Mouse (Mus musculus) C2C12 (cell line): ENCODE measurements around the gene Fxr2.

Source experiments
- CEBPB ChIP-seq: IDR thresholded peaks from one replicate; pipeline ENCODE4 v1.6.1; 2011; ENCODE audit warnings: low read depth, mild to moderate bottlenecking, control low read depth, moderate library complexity
- CTCF ChIP-seq: IDR thresholded peaks from one replicate; pipeline ENCODE4 v1.5.1; 2011; ENCODE audit not compliant: control insufficient read depth, insufficient read depth, insufficient read length
- FOSL1 ChIP-seq: IDR thresholded peaks from one replicate; pipeline ENCODE4 v1.8.0; 2011; ENCODE audit warnings: mild to moderate bottlenecking, low read length; ENCODE audit not compliant: poor library complexity, insufficient read depth, severe bottlenecking
- MAX ChIP-seq: IDR thresholded peaks from one replicate; pipeline ENCODE4 v1.6.1; 2011; ENCODE audit warnings: mild to moderate bottlenecking, control low read depth
- MYOG ChIP-seq: IDR thresholded peaks from one replicate; pipeline ENCODE4 v1.6.1; 2011; ENCODE audit not compliant: control insufficient read depth, insufficient read length; ENCODE audit errors: extremely low read depth
- USF1 ChIP-seq: IDR thresholded peaks from one replicate; pipeline ENCODE4 v1.6.1; 2011; ENCODE audit warnings: low read depth, mild to moderate bottlenecking, control low read depth, moderate library complexity

DNA sequence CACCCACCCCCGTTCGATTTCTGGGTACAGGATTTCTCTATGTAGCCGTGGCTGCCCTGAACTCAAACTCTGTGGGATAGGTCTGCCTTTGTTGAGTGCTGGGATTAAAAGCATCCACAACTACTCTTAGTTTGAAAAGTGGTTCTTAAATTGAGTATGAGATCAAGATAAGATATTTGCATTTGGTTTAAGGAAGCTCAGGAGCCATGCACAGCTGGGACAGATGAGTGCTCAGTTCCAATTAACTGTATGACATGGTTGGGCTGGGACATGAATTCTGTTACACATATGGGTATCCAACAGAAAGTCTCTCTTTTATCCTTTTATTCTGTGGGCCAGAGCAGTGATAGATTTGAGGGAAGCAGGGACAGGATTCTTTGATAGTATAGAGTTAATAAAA is 2.7 kb downstream of the Fxr2 start:
- no peak for TF ChIP-seq USF1
- no peak for TF ChIP-seq MAX
- no peak for TF ChIP-seq CTCF
- TF ChIP-seq MYOG, result no peak
- TF ChIP-seq CEBPB, result no peak
- TF ChIP-seq FOSL1, result no peak
